Mouse (Mus musculus) T-helper 2 cell (primary cell): ENCODE measurements around the gene Gm21915.

ENCODE experiments used
- in situ Hi-C: fragments of 300-600 bp; cut with MboI, MseI; formaldehyde crosslinking; loops from one replicate; pipeline ENCODE4 v1.15.1; 2025; ENCODE audit warnings: high pct_unique_total_duplicates

Gene Gm21915

DNA sequence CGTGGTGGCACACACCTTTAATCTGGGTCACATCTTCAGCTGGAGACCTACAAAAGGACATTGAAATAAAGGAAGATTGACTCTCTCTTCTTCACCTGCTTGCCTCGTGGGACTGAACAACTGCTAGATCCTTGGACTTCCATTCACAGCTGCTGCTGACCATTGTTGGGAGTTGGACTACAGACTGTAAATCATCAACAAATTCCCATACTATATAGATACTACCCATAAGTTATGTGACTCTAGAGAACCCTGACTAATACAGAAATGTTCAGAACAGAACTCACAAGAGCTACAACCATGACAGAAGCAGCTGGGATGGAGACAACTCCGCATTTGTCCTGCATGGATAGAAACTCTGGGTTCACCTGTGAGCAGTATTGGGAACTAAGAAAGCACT lies at the start of gene Gm21915:
TSS of gene Gm21915 (plus strand) at position 301 of the 400 bp plus-strand sequence.
- in situ Hi-C loops: no loop called here

DNA sequence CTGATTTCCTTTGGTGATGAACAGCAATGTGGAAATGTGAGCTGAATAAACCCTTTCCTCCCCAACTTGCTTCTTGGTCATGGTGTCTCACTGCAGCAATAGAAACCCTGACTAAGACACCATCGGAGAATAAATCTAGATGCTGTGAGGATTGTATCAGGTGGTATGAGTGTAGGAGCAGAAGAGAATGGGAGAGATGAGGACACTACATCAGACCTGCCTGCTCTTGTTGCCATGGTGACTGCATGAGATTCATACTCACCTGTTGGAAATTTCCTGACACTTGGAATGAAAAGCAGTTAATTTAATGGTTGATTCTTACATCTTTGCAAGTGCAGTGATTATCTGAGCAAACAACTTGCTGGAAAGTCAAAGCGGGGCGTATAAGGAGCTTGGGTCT lies 48.1 kb upstream of the Gm21915 start:
- in situ Hi-C loops: no loop called here

DNA sequence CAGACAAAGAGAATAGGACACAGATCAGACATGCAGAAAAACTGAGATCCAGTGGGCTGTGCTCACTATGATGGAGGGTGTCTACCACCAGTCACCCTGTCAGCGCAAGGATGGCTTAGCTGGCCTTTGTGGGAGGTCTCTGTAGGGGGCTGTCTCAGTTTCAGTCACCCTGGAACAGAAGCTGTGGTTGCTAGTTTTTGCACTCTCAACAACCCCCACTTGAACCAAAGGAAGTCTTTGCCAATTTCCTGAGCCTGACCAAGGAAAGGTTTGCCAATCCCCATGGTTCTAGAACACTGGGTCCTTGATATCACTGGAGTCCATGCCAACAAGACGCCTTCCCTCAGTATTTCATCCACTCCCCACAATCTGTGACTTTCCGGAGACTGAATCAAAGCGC lies 47.6 kb upstream of the Gm21915 start:
- in situ Hi-C loops: no loop called here

DNA sequence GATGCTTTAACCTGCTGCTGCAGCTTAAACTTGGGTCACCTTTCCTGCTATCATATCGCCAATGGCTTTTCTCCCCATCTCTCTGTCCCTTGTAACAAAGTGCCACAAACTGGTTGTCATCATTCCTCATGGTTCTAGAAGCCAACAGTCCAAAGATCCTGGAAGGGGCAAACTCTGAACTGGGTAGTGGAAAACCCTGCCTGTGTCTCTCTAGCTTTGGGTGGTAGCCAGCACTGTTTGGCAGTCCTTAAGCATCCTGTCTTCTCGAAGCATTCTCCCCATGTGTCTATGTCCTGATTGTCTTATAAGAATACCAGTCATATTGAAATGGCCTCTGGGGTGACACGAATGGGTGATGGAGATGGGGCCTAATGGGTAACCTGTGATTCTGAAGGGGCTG lies 45.1 kb upstream of the Gm21915 start:
- in situ Hi-C loops: no loop called here

DNA sequence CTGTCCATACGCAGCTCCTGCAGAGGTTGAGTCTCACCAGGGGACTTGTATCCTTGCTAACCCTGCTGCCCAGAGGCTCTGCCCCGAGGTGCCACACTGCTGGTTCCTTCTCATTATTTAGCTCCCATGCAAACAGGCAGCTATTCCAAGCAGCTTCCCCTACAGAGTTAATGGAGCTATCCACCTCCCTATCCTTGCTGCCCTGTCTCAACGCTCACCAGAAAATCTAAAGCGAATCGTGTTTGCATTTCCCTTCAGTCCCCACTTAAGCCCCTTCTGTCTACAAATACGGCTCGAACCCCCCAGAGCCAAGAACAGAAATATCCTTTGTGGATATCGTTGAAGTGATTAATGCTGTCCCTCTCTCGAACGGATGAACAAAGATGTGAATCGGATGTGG lies 43.8 kb upstream of the Gm21915 start:
- in situ Hi-C loops: no loop called here

DNA sequence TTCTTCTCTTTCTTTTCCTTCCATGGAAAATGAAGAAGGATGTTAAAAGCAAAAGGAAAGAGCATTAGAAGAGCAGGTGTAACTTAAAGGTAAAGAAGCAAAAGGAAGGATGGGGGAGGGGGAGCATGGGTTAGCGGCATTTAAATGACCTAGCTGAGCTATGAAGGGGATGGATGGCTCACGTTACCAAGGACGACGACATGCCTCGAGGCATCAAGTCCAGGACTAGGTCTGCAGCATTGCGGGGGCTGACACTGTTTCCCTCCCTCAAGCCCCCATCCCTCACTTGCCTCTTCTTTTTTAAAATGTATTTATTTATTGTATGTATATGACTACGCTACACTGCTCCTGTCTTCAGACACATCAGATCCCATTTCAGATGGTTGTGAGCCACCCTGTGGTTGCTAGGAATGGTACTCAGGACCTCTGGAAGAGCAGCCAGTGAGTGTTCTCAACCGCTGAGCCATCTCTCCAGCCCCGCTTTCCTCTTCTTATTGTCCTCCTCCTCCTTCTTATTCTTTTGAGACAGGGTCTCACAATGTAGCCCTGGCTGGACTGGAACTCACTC lies 43.2 kb upstream of the Gm21915 start:
- in situ Hi-C loops: no loop called here

DNA sequence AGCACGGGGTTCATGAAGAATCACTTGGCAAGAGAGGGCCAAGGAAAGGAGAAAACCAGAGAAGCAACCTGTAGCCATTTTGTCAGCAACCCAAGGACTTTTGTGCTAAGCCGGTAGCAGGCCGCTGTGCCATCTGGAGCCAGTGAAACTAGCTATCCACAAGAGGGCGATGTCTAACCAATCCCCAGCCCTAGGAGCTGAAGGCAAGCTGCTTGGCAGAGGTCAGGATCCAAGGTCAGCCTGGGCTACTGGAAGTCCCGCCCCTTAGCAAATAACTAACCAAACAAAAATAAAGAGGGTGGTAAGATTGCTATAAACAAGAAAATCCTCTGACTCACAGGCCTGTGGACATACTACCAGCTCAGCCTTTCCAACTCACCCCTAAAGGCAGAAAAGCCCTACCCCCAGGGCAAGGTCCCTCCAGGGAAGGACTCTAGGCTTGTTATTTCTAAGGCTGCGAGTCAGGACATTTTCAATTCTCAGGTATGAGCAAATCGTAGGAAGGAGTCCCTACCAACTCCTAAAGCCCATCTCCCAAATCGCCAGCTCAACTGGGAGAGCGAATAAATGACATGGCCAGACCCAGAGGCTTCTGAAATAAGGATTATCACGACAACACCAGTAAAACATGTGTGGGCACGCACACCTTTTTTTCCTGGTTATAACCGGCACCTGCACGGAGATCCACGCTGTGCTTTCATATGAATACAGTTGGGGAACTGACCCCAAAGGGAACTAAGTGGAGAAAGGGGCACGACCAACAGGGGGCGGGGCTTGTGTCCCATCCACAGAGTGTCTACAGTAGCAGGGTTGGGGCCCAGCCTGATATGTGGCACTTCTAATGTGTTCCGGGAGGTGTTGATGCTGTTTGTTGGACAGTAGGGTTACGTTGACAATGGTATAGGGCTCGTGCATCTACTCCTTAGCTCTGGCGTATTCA lies 42.0 kb upstream of the Gm21915 start:
- in situ Hi-C loops: no loop called here

DNA sequence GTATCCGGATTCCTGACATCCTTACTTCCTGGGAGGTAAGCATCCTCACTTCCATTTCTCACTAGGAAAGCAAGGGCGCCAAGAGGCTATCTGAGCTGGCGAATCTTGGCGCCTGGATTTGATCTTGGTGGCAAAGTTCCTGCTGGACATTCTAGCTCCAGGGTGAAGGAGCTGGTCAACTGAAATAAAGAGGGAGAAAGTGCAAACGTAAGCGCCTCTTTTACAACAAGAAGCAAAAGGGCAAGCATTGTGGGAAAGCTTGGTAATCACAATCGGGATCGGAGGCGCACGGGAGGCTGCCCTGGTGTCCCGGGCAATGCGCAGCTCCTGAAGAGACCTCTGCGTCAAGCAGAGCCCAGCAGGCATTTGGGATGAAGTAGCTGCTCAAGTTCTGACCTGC lies 41.0 kb upstream of the Gm21915 start:
- in situ Hi-C loops: no loop called here

DNA sequence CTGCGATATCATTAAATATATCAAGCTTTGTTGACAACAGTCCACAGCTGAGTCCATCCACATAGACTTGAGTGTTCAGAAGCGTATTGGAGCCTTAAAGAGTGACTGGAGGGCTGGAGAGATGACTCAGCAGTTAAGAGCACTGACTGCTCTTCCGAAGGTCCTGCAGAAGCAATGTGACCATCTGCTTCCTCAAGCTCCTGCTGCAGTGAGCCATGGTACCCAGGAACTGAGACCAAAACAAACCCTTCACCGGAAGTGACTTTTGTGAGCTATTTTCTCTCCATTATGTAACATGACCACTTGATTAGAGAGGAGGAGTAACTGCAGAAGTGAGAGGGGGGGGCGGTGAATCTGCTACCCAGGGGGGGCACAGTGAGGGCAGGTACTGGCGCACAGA lies 39.3 kb upstream of the Gm21915 start:
- in situ Hi-C loops: no loop called here

DNA sequence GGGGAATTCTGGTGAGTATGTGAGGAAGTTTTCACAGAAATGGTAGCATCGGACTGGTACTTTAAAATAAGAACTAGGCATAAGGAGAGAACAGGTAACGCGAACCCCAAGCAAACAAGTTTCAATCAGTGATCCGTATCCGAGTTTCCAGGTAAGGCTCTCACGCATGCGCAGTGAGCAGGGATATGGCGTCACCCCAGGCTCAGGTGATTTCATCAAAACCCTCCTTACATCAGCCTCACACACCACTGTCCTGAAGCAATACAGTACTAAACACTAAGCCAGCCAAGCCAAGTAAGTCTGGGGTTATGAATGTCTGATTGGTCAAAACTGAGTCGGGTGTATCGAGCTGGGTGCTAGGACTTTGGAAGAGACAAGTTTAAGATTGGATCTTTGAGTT lies 38.9 kb upstream of the Gm21915 start:
- in situ Hi-C loops: no loop called here

DNA sequence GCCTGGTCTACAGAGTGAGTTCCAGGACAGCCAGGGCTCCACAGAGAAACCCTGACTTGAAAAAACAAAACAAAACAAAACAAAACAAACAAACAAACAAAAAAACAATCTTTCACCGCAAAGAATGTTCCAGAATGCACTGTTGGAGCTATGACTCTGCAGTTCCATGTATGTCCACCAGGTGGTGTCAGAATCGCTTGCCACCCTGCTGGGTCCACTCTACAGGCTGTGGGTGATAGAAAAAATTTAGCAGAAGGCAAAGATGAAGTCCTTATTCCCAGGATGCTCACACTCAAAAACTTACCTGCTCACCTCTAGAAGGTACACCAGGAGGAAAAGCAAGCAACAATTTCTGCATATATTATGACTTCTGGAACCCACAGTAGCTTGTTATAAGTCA lies 34.4 kb upstream of the Gm21915 start:
- in situ Hi-C loops: loop anchor here (5.0 kb wide), 1 partner anchor 111 kb away; no protein-coding TSS in a partner anchor

DNA sequence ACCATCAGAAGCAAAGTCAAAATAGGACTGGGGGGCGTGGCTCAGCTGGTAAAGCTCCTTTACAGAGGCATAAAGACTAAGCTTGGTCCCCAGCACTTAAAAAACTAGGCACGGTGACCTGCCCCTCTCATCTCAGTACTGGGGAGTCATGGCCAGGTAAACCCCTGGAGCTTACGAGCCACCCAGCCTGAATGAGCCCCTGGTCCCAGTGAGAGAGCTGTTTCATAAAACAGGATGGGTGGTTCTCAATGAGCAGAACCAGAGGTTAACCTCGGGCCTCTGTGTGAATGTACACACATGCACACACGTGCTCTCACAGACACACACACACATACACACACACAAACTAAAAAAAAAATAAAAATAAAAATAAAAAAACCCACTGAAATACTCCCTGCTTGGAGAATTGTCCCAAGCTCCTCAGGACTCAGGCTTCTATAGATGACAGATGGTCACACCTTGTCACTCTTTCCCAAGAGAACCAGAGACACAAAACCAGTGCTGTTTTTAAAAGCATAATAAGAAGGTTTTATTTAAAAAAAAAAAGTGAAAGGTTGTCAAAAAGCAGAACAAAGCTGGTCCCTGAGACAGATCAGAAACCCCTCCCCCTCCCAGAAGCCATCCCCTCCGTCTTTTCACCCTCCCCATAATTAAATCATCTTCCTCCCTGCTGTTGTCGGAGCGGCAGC lies 32.6 kb upstream of the Gm21915 start:
- in situ Hi-C loops: loop anchor here (5.0 kb wide), 1 partner anchor 109 kb away; no protein-coding TSS in a partner anchor

DNA sequence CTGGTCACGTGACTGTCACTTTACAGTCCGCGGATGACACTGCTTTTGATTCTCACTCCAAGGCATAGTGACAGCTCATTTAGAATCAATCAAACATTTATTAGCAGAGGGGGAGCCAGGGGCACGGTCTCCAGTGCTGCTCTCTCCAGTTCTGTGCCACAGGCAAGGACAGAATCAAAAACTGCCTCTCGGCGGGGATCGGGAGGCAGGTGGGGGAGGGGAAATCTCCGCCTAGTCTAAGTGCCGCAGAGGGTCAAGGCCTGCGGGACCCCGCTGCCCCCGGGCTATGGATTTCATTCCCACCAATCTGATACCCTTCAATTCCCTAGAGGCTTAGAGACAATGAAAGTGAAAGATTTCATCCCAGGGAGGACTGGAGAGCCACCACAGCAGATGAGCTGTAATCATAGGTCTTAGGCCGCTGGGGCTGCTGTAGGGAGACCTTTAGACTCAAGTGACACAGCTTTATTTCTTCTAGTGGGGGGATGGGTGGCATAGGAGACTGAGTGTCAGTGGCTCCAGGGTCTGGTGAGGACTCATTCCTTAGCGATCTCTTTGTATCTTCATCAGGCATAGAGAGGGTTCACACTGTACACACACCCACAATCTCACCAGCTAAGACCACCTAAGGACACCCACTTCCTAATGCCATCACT lies 31.9 kb upstream of the Gm21915 start:
- in situ Hi-C loops: loop anchor here (5.0 kb wide), 1 partner anchor 109 kb away; no protein-coding TSS in a partner anchor

DNA sequence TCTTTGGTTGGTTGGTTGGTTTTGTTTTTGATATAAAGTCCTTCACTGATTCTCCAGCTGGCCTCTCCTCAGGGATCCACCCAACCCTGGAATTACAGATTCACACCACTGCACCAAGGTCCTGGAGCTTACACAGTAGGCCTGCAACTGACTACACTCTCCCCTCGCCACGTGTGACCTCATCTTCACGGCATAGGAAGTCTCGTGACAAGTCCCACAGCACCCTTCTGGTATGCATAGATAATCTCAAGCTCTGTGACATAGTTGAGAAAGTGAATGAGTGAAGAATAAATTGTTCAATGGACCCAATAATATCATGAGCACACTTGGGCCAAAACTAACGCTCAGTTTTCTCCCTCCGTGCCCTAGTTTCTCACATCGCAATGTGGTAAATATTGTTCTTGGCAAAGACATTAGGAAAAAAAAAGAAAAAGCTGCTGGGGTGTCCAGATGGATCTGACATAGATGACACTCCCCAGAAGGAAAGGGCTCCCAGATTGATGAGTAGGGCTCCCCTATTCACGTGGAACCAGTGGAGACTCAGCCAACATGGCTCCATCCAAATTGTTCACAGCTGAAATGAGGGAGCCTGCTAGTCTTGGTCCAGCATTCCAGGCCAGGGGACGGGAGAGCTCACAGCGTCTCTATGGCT lies 30.8 kb upstream of the Gm21915 start:
- in situ Hi-C loops: loop anchor here (5.0 kb wide), 1 partner anchor 108 kb away; no protein-coding TSS in a partner anchor

DNA sequence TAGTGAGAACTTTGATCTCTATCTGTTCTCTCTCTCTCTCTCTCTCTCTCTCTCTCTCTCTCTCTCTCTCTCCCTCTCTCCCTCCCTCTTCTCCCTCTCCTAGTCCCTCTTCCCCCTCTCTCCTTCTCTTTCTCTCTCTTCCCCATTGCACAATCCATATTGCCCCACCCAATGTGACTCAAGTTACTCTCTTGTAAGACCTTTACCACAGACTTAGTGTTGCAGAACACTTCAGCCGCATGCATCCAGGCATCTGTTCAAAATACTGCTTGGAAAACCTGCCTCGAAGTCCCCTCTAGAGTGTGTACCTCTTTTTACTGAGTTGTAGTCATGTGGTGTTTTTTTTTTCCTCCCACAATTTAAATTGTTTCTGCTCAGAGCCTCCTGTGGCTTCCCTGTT lies 29.1 kb upstream of the Gm21915 start:
- in situ Hi-C loops: no loop called here

DNA sequence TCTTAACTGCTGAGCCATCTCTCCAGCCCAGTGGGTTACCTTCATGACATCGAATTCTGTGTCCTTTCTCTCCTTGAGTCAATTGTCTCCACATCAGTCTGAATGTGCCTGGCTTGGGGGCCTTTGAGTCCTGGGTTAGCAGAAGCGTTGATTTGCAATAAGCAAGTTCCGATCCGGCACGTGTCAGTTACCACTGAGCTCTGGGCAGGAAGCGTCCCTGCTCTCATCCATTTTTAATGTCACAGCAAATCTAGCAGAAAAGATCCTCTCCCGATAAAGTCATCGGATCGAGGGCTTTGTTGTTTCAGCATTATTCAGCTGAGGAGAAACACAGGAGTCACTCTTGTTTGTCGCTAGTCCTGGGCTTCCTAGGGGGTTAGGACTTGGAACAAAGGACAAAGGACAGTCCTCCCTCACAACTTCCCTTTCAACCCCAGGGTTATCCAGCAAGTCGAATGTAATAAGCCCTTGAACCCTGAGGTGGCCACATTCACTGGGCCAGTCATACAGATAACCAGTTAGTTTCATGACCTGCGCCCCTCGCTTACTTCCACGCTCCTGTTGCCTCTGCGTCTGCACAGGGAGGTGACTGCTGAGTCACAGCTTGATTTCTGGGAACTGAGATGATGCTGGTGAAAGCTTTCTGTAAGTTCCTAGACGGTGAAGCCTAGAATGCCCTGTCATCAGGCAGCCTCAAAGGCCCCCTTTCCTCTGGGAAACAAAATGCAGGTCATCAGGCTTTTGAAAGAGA lies 27.8 kb upstream of the Gm21915 start:
- in situ Hi-C loops: no loop called here

DNA sequence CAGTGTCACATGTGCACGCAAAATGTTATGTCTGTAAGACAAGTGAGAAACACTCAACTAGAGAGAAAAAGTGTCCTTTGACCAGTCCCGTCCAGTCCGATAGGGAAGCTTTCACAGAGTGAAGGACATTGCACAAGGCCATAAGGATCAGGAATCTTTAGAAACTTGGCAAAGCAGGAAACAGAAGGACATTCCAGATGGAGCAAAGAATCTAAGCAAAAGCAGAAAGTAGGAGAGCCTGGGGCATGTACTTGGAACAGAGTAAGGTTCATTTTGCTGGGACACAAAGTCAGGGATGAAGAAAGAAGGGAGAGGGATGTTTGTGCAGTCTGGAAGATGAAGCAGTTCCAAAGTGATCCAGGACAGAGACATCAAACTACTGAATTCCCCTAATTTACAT lies 21.0 kb upstream of the Gm21915 start:
- in situ Hi-C loops: no loop called here

DNA sequence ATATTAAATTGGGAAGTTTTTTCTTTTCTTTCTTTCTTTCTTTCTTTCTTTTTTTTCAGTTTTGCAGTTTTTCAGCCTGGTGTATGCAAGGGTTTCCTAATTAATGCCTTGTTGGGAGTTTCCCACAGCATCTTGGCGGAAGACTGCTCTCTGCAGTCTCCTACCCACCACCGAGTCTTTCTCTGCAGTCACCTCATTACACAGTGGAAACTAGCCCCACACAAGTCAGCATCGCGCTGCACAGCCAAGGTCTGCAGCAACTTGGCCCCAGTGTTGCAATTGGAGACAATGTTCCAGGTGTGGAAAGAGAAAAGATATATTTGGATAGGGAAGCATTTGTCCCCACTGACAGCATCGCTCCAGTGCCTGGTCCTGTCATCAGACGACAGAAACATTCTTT lies 20.4 kb upstream of the Gm21915 start:
- in situ Hi-C loops: no loop called here

DNA sequence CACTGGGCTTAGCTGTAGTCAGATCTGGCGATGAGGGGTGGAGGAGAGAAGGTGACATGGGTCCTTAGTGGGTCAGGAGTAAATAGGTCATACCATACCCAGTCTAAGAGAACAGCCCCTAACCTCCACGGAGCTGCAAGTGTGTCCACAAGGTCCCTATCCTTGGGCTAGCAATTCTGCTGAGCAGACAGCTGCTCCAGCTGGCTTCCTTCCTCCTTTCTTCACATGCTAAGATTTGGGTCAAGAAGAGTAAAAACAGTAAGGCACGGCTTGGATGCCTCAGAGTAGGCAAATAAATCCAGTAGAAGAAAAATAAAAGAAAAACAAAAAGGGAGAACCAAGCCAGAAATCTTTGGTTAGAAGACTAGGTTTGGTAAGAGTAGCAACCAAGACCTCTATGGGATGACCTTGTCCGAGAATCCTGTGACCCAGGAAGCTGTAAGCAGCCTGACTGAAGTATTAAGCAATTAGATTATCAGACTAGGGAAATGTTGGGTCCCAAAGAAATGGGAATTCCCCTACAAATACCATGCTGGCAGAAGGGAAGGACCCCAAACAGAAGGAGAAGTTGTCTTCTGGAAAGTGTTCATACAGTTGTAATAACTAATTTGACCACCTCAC lies 19.1 kb upstream of the Gm21915 start:
- in situ Hi-C loops: no loop called here

DNA sequence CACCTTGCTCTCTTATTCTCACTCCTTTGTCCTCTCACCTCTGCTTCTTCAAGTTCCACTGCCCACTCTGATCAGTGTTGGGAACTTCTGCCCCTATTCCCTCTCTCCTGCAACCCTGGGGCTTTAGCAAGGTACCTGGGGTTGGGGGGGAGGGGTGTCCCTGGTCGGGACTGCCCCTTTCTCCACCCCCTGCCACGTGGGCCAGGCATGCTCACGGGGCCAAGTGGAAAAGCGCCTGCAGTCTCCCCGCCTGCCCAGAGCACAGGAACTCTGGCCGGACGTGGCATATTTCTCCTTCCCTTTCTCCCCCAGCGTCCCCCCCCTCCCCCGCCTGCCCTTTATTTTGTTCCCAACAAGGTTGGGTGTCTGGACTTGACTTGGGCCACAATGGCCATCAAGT lies 17.7 kb upstream of the Gm21915 start:
- in situ Hi-C loops: no loop called here
